Mouse (Mus musculus) thymus, adult 2 months (tissue): ENCODE measurements around the gene St3gal2.

Experiments used
- CTCF ChIP-seq: fragments of 200-500 bp; IDR thresholded peaks from 2 replicates; pipeline ENCODE4 v1.5.1; 2012; ENCODE audit warnings: mild to moderate bottlenecking, control low read depth, low read length, moderate library complexity, borderline replicate concordance; ENCODE audit not compliant: control insufficient read depth, poor library complexity, insufficient read depth; ENCODE audit errors: extremely low read depth
- POLR2A ChIP-seq: fragments of 200-500 bp; IDR thresholded peaks from 2 replicates; pipeline ENCODE4 v1.6.1; 2012; ENCODE audit warnings: mild to moderate bottlenecking, low read length, control low read depth, moderate library complexity; ENCODE audit not compliant: control insufficient read depth, poor library complexity, insufficient read depth; ENCODE audit errors: extremely low read depth

GRCm38 (mm10) chr8:110987805-110988744 is 68.4 kb downstream of the St3gal2 start:
- TF ChIP-seq POLR2A (no peak), CTCF (no peak)
